Mouse (Mus musculus): ENCODE data around the gene Stx18.

Stx18 gene

GRCm38 (mm10) chr5:38078575-38078974, 40.0 kb downstream of the Stx18 start:
- no peak for DNase-seq (ENCODE audit: low spot score in 2 of 2)

- no peak for DNase-seq (ENCODE audit: low spot score in 2 of 2)
Observed at GRCm38 (mm10) chr5:38080472-38080871, 41.9 kb downstream of the Stx18 start.

- no peak for DNase-seq (ENCODE audit: low spot score in 2 of 2)
Observed at GRCm38 (mm10) chr5:38082589-38082988, 44.0 kb downstream of the Stx18 start.

- no peak for DNase-seq (ENCODE audit: low spot score in 2 of 2)
Observed at GRCm38 (mm10) chr5:38083362-38083761, 44.8 kb downstream of the Stx18 start.

- no peak for DNase-seq (ENCODE audit: low spot score in 2 of 2)
Observed at GRCm38 (mm10) chr5:38084616-38085015, 46.1 kb downstream of the Stx18 start.

GRCm38 (mm10) chr5:38085561-38086392, 47.2 kb downstream of the Stx18 start:
- DNase-seq (ENCODE audit: low spot score in 2 of 2): peak in 1 of 2 experiments; percentile 25

- DNase-seq (ENCODE audit: low spot score in 2 of 2): no peak
Observed at GRCm38 (mm10) chr5:38090111-38090510, 51.6 kb downstream of the Stx18 start.

- no peak for DNase-seq (ENCODE audit: low spot score in 2 of 2)
Observed at GRCm38 (mm10) chr5:38090581-38090980, 52.0 kb downstream of the Stx18 start.

- no peak for DNase-seq (ENCODE audit: low spot score in 2 of 2)
Observed at GRCm38 (mm10) chr5:38091046-38091965, 52.8 kb downstream of the Stx18 start.

- no peak for DNase-seq (ENCODE audit: low spot score in 2 of 2)
Observed at GRCm38 (mm10) chr5:38091966-38092304, 53.4 kb downstream of the Stx18 start.

- DNase-seq (ENCODE audit: low spot score in 2 of 2): no peak
Observed at GRCm38 (mm10) chr5:38094331-38094730, 55.8 kb downstream of the Stx18 start.

GRCm38 (mm10) chr5:38097501-38098093, 59.1 kb downstream of the Stx18 start:
- DNase-seq (ENCODE audit: low spot score in 2 of 2): no peak

- DNase-seq (ENCODE audit: low spot score in 2 of 2): no peak
Observed at GRCm38 (mm10) chr5:38099139-38099676, 60.7 kb downstream of the Stx18 start.

GRCm38 (mm10) chr5:38102945-38103344, 64.4 kb downstream of the Stx18 start:
- no peak for DNase-seq (ENCODE audit: low spot score in 2 of 2)

GRCm38 (mm10) chr5:38106080-38106697, 67.6 kb downstream of the Stx18 start:
- DNase-seq (ENCODE audit: low spot score in 2 of 2): no peak

GRCm38 (mm10) chr5:38106807-38107206, 68.3 kb downstream of the Stx18 start:
- DNase-seq (ENCODE audit: low spot score in 2 of 2): no peak

GRCm38 (mm10) chr5:38114526-38114925, 76.0 kb downstream of the Stx18 start:
- DNase-seq (ENCODE audit: low spot score in 2 of 2): no peak

- DNase-seq (ENCODE audit: low spot score in 2 of 2): no peak
Observed at GRCm38 (mm10) chr5:38117056-38117455, 78.5 kb downstream of the Stx18 start.

GRCm38 (mm10) chr5:38119268-38119667, 80.7 kb downstream of the Stx18 start:
- DNase-seq (ENCODE audit: low spot score in 2 of 2): no peak

- no peak for DNase-seq (ENCODE audit: low spot score in 2 of 2)
Observed at GRCm38 (mm10) chr5:38121699-38122098, 83.2 kb downstream of the Stx18 start.

GRCm38 (mm10) chr5:38126519-38127306, 88.2 kb downstream of the Stx18 start:
- no peak for DNase-seq (ENCODE audit: low spot score in 2 of 2)

Measured in urinary bladder, postnatal 36 days (tissue).